In the genomic region with DNA sequence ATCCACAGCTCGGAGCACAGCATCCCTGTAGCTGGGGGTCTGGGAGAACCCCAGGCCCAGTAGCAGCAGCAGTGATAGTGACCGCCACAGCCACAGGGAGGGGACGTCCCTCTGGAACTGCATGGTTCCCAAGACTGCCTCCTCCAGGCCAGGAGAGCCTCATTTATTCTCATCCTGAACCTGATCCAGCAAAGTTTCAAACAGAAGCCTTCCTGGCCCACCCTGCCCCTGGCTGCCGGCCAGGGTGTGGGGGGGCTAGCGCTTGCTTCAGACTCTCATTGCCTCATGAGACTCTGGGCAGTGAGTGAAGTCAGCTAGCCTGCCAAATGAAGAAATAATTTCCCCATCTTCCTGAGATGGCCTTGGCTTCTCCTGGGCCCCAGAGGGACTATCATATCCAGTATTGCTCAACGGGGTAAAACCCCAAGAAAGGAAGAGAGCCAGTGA, we compare ENCODE assay signal across 9 mouse cellular contexts. TPM values are rescaled to one million over a fixed set of nuclear protein-coding genes. Genes with fewer than 3 reads are reported as not detected.
DNase-seq lines count a peak whose midpoint lies in the region; ATAC-seq lines count a peak whose summit lies in the region.
"Had no signal": no experiment of that assay in that cellular context is flagged by ENCODE, and none has a peak within 500 bp of the region (broad histone marks: within the 10 kb centered on the region; RNA-seq: fewer than 3 reads in every experiment).

Gene Camp, minus strand, starts transcription at position 306 of the 447 bp plus-strand sequence.

- no peaks in the 10 kb centered on the region for H3K9me3 ChIP-seq in embryonic facial prominence, embryonic 15.5 days (replicated peaks)
- H3K9me3 ChIP-seq: megakaryocyte, embryonic 14.5 days had no signal

- peaks cover 7% of the 10 kb centered on the region for H3K4me1 ChIP-seq in embryonic facial prominence, embryonic 15.5 days
- H3K4me1 ChIP-seq: megakaryocyte, embryonic 14.5 days had no signal

- no peak within 1 kb of the TSS for H3K9ac ChIP-seq in embryonic facial prominence, embryonic 15.5 days

- H3K36me3 ChIP-seq in embryonic facial prominence, embryonic 15.5 days = peaks cover 4% of the 10 kb centered on the region

- no peak within 1 kb of the TSS for H3K4me3 ChIP-seq in embryonic facial prominence, embryonic 15.5 days (replicated peaks)
- H3K4me3 ChIP-seq: megakaryocyte, embryonic 14.5 days had no signal

- 57% methylated on average over 6 of the region's 6 CpGs for WGBS in embryonic facial prominence, embryonic 15.5 days

- H3K27me3 ChIP-seq in embryonic facial prominence, embryonic 15.5 days = no peaks in the 10 kb centered on the region
- H3K27me3 ChIP-seq: megakaryocyte, embryonic 14.5 days had no signal

- DNase-seq in right cerebral cortex, postnatal 4 days = peak; percentile 13
- DNase-seq in right cerebral cortex, adult 18-20 months = no peak
- peak; percentile 52 for DNase-seq in lung, postnatal 25 days (ENCODE audit: low spot score)
- DNase-seq in thymus, postnatal 36 days = no peak
- DNase-seq in layer of hippocampus, adult 9-11 months = no peak
- no peak for DNase-seq in layer of hippocampus, adult 11-12 months (ENCODE audit: low spot score)

- H3K4me2 ChIP-seq in embryonic facial prominence, embryonic 15.5 days (replicated peaks) = no peak within 1 kb of the TSS

- peak; percentile 17; the same call in 1 of the 2 replicates for ATAC-seq in embryonic facial prominence, embryonic 15.5 days (ENCODE audit: insufficient number of reproducible peaks, low FRiP score, low TSS enrichment, low read depth)
- peak; percentile 55 to 60; a peak in 3 of 4 replicates for ATAC-seq in hematopoietic stem cell, adult 5-6 weeks (replicated peaks in 1 of 2; ENCODE audit: insufficient read depth in 1 of 2, low FRiP score in 2 of 2, low TSS enrichment in 1 of 2, low read depth in 1 of 2, poor library complexity in 2 of 2, severe bottlenecking in 2 of 2)

- no peak within 1 kb of the TSS for H3K27ac ChIP-seq in embryonic facial prominence, embryonic 15.5 days (replicated peaks)

RNA-seq across cellular contexts. Expression of gene Camp, which starts in this region (rescaled TPM):
- 2.2 and 2.4 TPM in 2 replicates for polyA plus RNA-seq in embryonic facial prominence, embryonic 15.5 days (2015; fragmentation: Nextera tagmentation; extraction: Ambion mirVana)
- total RNA-seq in hematopoietic stem cell, adult 5-6 weeks (2017) = 230 and 773 TPM in 2 replicates

Comparison
In these comparisons a context has a peak if more than half of its experiments do, and no peak if none do; other contexts are left out.
1. DNase-seq: peak in right cerebral cortex, postnatal 4 days (single experiment) and lung, postnatal 25 days (single experiment); none in right cerebral cortex, adult 18-20 months (single experiment), thymus, postnatal 36 days (0 of 2), layer of hippocampus, adult 9-11 months (single experiment) and layer of hippocampus, adult 11-12 months (single experiment).